Mouse (Mus musculus) bone marrow macrophage, adult 2 months (primary cell): ENCODE measurements around the gene Kcnma1.

Experiments used
- CTCF ChIP-seq: IDR thresholded peaks from 2 replicates; pipeline ENCODE4 v1.5.1; 2012; ENCODE audit warnings: low read depth, mild to moderate bottlenecking, low read length, moderate library complexity
- POLR2A ChIP-seq: IDR thresholded peaks from 2 replicates; pipeline ENCODE4 v1.6.1; 2012; ENCODE audit warnings: mild to moderate bottlenecking, low read depth, low read length, borderline replicate concordance

DNA sequence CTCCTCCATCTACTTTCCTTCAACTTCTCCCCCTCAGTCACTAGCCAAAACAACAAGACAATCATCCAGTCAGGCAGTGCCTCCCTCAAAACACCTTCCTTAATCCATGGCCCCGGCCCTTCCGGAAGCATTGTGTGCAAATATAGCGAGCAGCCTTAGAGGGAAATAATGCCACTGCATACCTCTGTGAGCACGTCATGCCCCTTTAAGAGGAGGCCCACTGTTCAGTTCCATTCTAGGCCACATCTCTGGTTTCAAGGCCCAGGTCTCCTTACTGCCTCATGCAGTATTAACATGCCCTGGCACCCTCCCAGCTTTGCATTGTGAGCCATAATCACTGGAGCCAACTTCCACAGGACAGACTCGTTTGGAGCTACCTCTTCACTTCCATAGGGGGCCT is 105.7 kb downstream of the Kcnma1 start:
- TF ChIP-seq CTCF (no peak), POLR2A (no peak)
